Mouse (Mus musculus) layer of hippocampus, postnatal 10 days (tissue): ENCODE data around the gene Gm20388. TPM values are rescaled to one million over a fixed set of nuclear protein-coding genes. Genes with fewer than 3 reads are reported as not detected.

Experiments
- DNase-seq, 2 experiments: peaks; one replicate each; pipeline ENCODE4 v3.0.0; 2021; ENCODE audit warnings: low spot score in 2 of 2
- total RNA-seq, 2 experiments: library from RNA; stranded (reverse); gene quantifications; 2 replicates each; pipeline ENCODE4 v1.2.3; 2021

Gm20388 gene
- total RNA-seq, 2 experiments from 2014 or later: not detected

DNA sequence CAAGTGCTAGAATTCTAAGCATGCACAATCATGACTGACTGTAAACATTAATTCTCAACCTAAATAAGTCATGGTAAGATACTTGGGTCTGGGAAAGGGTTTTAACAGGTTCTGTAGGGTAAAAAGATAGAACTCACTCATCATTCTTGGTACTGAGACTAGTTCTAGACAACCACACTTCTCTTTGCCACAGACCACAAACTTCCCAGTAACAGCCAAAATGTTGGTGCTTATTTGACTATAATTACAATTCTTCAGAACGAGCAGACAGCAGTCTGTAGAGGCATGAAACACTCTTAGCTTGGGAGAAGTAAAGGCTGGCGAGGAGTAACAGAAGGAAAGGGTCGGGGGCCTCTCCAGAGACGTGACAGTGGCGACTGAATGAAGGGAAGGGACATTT lies 3051.4 kb downstream of the Gm20388 start:
- DNase-seq: no peak

DNA sequence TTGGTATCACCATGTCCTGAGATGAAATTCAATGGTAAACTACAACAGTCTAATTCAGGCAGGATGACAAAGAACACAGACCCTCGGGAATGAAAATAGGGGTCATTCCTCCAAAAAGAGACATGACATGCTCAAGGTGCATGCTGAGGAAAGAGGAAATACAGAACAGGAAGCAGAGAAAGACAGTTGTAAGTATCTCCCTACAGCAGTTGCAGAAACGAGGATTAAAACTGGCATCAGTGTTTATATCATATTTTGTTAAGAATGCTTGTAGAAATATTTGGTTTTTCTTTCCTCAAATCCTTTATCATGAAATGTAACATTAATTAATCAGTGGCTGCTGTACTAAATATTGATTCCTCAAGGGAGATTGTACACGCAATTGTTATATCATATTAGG lies 3056.0 kb downstream of the Gm20388 start:
- DNase-seq: no peak

DNA sequence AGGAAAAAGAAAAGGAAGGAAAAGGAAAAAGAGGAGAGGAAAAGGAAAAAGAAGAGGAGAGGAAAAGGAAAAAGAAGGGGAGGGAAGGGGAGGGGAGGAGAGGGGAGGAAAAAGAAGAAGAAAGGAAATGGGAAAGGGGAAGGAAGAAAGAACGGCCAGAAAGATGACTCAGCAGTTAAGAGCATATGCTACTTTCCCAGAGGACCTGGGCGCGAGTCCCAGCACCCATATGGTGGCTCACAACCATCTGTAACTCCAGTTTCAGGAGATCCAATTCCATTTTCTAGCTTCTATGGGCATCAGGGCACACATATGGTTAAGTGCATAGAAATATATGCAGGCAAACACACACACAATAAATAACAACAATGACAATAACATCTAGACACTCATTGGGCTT lies 3057.5 kb downstream of the Gm20388 start:
- peak in 1 of 2 experiments; percentile 38 for DNase-seq

DNA sequence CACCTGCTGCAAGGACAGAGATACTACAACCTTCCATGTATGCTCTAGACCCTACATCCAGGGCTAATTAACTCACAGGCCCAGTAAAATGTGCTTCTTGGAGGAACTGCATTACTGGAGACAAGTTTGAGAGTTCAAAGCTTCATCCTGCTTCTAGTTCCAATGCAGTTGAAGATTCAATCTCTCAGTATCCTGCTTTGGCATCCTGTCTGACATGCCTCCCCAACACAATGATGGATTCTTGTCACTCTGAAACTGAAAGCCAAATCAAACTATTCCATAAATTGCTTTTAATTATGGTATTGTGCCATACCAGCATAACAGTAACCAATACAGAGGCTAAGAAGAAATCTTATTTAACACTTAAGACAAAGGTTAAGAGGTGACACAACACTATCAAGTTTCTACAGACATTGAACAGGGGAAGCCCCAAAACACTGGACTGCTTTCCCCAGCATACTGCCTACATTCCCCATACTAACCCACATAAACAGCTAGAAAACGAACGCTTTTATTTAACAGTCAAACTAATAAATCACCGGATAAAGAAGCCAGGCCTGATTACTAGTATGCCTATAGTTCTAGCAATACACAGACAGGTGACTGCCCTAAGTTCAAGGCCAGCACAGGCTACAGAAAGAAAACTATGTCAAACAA lies 3059.5 kb downstream of the Gm20388 start:
- DNase-seq: no peak

DNA sequence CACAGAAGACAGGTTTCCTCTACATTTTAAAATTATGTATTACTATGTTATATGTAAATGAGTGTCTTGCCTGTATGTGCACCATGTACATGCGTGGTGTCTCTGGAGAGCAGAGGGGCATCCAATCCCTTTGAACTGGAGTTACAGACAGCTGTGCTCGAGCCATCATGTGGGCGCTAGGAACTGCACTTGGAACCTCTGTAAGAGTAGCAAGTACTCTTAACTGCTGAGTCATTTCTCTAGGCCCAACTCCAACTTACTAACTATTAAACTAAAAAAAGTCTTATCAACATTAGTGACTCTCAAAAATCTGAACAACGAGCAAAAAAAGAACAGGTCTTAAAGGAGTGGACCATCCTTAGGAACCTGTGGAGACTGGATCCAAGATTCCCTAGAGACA lies 3065.4 kb downstream of the Gm20388 start:
- DNase-seq: no peak

DNA sequence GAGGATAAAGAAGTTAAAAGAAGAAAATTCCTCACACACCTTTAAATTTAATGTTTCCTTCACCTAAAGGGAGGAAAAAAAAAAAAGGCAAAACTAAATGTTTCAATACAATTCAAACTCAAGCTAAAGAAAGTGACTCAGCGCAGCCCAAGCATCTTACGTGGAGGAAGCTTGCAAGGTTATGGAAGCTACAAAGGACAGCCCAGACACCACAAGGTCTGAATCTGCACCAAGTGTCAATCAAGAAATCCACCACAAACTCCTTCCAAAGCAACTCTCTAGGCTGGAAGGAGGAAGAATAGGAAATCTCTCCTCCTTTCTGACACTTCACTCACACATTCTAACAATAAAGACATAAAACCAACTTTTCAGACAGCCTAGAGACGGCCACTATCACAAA lies 3068.8 kb downstream of the Gm20388 start:
- DNase-seq: no peak

DNA sequence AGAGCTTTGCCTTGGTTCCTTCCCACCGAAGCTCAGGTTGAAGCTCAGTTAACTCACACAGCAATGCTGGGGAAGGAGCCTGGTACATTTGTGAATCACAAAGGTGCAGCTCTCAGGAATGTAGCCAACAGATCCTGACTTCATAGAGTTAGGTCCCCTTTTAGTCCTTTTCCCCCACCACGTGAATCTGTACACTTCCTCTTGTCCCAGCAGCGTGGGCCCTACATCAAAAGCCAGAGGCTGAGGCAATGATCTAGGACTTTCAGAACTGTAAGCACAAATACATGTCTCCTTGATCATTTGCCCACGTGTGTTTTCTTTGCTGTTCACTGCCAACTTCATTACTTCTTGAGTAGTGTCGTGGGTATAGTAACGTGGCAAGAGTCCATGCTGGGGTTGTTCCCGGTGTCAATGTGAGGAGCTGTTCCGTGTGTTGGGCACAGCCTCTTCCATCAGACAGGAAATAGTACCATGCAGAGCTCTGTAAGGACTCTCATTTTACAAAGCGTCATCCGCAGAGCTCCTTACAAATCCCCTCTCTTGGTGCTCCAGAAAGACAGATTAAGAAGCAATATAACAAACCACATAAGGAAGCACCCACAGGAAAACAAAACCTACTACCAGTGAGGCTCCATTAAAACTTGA lies 3069.3 kb downstream of the Gm20388 start:
- no peak for DNase-seq

DNA sequence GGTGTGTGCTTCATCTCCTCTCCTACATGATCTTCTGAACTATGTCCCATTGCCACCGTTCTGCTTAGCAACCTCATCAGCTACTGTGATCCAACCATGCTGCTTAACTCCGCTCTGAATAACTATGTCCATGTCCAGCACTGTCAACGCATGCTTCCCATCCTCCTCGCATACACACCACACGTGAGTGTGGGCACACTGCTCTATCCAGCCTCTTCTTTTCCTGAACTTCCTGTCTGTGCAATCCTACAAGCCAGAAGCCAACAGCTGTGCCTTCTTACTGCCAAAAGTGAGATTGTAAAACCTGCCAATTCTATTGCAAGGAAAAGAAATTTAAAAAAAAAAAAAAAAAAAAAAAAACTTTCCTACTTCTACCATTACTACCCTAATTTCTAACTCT lies 3071.0 kb downstream of the Gm20388 start:
- DNase-seq: no peak

DNA sequence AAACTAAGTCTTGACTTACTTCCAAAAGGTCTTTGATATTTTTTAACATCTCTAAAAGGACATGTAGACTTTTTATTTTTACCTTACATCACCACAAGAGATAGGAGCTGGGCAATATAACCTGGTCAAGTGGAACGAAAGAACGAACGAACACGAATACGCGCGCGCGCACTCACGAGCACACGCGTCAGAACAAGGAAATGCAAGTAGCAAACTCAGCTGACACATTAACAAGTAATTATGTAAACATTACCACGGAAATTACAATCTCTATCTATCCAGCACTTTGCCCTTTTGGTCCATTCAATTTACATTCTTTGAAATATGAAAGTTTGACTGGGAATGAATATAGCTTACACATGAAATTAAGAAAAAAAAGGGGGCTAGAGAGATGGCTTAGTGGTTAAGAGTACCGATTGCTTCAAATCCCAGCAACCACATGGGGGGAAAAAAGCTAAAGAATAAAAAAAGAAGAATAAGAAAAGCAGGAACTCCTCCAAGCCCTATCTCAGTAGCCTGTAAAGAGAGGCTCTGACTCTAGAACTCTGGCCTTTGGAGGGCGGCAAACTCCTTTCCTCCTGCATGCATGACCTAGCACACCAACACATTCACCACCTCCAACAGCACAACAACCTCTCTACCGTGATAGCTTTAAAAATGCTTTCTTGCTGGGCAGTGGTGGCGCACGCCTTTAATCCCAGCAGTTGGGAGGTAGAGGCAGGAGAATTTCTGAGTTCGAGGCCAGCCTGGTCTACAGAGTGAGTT lies 3072.7 kb downstream of the Gm20388 start:
- DNase-seq: no peak

DNA sequence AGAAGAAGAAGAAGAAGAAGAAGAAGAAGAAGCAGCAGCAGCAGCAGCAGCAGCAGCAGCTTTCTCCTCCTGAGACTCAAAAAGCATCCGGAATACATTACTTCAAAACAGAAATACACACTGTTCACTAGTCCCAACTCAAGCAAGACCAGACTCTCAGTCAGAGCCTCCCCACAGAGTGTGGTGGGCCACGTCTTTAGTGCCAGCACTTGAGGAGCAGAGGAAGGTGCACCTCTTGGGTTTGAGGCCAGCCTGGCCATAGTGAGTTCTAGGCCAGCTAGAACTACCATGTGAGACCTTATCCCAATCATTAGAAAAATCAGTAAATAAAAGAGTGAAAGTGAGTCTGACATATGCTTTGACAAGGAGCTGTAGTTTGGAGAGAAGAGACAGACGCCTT lies 3073.5 kb downstream of the Gm20388 start:
- no peak for DNase-seq

DNA sequence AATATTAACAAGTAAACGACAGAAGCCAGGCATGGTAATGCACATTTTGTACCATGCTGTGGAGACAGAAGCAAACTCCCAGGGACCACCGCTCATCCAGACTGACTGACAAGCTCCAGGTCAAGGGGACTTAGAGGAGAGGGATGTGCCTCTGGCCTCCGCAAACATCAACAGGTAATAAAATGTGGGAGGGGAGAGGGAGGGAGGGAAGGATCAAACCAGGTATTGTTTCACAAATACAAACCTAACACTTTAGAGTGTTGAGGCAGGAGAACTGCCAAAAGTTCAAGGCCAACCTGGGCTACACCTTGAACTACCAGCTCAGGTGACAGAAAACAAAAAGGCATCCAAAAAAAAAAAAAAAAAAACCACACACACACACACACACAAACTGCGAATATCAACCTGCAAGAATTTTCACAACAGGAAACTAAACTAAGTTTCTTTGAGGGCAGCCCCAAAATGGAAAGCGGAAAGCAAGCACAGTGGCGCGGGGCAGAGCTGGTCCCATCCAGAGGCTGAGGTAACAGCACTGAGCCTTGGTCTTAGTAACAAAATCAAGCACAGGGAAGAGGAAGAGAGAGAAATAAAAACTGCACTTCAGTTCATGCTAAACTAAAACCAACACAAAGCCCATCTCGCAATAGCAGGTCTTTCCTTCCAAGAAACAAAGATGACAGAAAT lies 3076.0 kb downstream of the Gm20388 start:
- no peak for DNase-seq

DNA sequence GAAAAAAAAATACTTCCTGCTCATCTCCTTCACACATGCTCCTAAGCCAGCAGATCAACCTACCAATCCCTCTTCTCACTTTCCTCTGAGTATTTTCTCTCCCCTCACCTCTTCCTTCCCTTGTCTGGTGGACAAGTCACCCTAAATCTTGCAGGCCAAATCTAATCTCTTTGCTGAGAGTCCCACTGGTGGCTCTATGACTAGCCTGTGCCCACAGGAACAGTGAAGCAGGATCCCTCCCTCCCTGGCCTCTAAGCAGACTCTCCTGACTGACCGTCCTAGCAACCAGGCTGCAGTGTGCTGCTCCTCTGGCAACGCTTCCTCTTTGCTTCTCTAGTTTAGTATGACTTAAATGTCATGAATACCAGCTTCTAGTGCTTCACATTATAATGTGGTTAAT lies 3076.6 kb downstream of the Gm20388 start:
- no peak for DNase-seq

DNA sequence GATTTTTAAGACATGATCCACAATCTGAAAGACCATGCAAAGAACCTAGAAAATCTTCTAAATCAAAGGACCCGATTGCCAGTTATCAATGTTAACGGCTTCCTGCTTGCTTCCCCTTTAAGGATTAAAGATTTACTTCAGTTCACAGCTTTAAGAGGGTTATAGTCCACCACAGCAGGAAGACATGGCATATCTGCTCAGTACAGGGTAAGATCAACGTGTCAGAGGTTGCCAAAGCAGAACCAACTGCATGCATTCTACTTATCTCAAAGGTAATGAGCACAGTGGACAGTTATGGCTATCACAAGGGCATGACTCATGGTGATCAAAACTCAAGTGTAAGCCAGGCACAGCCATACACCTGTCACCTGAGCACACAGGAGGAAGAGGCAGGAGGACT lies 3078.3 kb downstream of the Gm20388 start:
- no peak for DNase-seq

DNA sequence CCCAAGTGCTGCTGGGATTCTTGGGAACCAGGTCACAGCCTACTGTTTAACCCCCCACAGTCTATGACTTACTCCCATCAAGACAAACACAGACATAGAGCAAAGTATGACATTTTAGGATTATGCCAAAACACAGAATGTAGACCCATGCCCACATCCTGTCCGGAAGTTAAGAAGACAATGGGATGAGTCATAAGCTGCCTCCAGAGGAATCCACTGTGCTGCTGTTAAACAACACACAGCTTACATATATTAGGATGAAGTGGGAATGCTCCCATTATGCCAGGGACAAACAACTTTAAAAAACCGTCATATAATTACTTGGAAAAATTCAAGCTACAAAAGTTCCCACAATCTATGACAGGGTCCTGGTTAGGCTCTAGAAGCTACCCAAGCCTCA lies 3079.3 kb downstream of the Gm20388 start:
- DNase-seq: no peak

DNA sequence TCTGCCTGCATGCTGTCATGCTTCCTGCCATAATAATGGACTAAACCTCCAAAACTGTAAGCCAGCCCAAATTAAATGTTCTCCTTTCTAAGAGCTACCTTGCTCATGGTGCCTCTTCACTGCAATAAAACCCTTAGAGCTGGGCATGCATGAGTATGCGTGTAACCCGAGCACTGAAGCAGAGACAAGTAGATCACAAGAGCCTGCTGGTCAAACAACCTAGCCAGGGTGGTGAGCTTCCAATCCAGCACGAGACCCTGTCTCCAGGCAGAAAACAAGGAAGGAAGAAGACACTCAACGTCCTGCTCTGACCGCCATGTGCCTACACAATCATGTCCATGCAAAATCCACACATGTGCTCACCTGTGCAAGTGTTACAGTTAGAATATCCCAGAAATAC lies 3080.7 kb downstream of the Gm20388 start:
- DNase-seq: no peak

DNA sequence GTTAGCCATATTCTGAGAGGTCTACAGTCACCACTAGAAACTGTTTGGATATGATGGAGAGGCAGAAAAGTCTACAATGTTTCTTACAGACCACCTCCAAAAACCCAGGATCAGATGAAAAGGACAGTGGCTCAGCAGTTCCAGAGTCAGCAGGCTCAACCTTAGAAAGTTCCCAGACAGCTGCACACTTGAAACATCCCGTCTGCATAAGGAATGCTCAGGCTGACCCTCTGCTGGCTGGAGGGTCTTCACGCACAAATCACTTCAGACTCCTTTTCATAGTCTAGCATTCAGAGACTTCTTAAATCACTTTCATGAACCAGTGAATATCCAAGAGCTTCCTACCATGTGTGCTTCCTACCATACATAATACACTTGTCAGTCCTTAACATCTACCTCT lies 3081.7 kb downstream of the Gm20388 start:
- no peak for DNase-seq

DNA sequence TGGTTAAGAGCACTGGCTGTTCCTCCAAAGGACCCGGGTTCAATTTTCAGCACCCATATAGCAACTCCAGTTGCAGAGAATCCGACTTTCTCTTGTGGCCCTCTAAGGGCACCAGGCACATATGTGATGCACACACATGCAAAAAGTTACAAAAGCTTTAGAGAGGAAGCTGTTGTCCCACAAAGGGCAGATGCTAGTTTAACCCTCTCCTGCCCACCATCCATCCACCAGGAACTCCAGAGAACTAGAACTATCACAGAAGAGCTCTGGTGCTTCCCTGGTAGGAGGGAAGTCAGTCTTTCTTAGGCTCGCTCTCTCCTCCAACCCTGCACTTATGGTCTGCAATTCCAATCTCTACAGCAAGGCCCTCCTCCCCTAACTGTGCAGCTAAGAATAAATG lies 3082.4 kb downstream of the Gm20388 start:
- no peak for DNase-seq

DNA sequence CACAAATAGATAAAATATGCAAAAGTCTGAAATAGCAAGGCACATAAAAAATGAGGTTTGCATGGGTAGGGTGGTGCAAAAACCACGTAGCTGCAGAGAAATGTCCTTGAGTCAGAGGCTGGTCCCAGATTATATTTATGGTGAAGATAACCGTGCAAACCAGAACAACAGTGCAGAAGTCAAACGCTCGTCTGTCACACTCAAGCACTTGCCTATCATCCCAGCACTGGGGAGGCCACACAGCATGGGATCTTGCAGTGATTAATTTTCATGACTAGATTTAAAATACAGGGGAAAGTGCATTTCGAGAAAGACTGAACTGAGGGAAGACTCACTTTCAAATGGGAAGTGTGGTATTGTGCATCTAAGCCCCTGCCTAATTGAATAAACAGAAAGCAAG lies 3083.1 kb downstream of the Gm20388 start:
- DNase-seq: no peak

DNA sequence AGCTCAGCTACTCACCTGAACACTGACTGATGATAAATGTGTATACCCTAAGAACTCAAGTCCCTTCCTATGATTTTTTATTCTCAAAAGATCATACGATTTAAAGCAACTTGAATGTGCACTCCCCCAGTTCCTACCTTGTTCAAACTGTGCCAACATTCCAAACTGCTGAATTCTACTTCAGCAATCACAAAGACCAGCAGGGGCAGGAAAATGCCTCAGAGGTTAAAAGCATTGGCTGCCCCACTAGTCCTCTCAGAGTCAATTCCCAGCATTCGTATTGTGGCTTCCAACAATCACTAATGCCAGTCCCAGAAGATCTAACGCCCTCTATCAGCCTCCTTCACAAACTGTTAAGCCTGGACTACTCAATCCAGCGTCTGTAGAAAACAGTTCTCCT lies 3087.3 kb downstream of the Gm20388 start:
- no peak for DNase-seq

DNA sequence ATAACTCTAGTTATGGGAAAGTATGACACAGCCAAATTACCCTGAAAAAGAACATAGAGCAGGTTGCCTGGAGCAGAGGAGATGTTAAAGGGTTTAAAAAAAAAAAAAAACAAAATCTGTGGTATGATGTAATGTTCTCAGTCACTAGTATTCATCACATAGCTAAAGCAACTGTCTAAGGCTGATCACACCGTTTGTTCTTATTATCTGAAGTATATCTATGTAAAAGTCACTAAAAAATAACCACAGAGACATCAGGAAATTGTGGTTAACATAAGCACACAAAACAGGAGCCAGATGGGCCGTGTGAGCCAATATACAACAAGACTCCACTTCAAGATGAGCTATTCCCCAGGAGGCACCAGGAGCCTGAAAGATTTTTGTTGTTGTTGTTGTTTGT lies 3089.7 kb downstream of the Gm20388 start:
- DNase-seq: no peak

DNA sequence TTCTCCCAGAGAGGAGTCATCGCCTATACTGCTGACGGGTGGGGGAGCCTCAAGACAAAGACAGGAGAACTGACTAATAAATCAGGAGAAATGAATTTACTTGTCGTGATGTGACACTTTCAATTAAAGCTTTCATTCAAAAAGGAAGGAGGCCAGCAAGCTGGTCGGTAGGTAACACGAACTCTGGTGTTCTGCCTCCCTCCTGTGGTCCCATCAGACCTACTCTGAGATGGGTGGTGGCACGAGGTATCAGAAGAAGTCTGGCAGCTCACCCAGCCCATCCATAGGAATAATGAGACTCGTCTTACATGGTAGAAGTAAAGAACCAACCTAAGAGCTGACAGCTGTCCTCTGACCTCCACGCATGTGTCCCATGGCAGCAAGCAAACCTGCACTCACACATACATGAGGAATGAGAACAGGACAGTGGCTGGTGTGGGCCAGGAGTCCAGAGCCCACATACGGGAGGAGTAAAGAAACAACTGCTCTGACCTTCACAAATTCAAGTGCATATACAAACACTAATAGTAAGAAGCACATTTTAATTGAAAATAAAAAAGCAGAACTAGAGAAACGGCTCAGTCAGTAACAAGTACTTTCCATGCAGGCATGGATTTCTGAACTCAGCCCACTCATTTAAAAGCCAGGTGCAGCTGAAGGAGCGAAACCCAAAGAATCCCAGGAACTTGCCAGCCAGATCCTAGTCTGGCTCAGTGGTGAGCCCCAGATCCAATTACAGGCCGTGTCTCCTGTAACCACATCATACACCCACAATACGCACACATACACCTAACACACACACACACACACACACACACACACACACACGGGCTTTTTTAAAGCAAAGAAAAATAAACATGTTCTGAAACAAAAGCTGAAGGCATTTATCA lies 3093.6 kb downstream of the Gm20388 start:
- DNase-seq: no peak
